Mouse (Mus musculus) CD8-positive naive resting alpha-beta T cell, adult 2 months (primary cell): ENCODE measurements around the gene Ypel1.

Source experiments
- DNase-seq, 2 experiments: peaks; one replicate each; pipeline ENCODE4 v3.0.0; 2022; ENCODE audit warnings: low read depth in 2 of 2, low spot score in 2 of 2

The Ypel1 gene

DNA sequence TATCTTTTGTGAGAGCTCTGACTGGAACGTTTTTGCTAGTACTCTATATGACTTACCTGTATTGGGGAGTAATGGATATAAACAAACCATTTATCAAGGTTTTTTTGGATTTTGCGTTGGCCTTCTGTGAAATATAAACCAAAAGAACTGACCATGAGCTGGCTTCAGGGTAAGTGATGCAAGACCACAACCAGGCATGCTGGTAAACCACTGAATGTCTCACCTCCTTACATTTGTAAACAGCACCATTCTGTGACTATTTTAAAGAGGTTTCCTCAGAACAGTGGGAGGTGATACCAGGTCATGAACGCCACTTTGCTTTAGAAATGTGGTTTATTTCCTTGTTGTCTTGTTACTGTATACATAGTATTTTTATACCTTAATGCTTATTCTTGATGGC, 16.7 kb downstream of the Ypel1 start:
- DNase-seq: no peak

DNA sequence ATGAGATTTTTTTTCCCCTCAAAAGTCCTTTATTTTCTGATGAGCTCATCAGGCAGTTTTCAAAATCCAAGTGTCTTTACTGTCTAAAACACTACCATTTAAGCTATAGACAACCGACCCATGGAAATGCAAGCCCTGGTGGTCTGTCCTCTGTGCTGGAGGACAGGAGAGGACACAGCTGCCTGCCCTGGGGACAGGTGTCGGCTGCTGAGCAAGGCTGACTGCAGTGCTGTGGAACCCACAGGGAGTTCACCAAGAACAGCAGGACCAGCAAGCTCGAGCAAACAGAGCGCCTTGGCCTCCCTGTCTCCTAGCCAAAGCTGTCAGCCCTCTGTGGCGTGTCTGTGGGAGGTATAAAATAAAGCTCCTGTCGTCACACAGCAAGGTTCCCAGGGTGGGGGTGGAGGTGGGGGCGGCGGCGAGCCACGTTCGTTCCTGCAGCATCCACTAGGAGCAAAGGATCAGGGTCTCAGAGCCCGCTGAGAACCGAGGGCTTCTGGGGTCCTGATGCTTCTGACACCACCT, 17.2 kb downstream of the Ypel1 start:
- DNase-seq: no peak

DNA sequence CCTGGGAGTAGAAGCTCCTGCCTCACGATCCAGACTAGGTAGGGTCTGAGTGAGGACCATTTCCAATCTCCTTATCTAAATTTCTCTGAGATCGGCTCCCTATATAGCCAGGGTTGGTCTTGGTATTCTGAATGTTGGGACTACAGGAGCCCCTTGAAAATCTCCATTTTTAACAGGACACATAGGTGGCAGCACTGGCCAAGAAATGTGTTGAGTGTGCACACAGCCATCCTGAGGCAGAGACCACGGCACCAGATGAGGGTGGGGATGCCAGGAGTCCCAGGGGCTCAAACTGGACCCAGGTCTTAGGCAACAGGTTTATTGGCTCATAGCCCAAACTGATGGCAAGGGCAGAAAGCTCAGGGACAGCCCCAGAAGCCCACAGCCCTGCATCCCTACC, 18.9 kb downstream of the Ypel1 start:
- no peak for DNase-seq

DNA sequence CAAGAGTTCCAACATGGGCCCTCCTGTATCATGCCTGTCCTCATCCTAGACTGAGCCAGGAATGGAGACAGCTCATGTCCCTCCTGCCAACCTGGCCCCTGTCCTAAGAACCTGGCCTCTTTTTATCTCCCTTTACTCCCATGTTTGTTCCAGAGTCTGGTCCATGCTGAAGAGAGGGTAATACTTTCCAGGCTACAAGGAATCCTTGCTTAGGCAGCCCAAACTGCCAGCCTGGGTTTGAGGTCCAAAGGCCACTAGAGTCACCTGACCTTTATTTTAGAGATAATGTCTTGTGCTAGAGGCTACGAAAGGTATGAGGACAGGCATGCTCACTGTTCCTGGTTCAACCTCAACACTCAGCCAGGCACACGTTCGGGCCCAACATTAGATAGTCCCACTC, 27.4 kb downstream of the Ypel1 start:
- no peak for DNase-seq

DNA sequence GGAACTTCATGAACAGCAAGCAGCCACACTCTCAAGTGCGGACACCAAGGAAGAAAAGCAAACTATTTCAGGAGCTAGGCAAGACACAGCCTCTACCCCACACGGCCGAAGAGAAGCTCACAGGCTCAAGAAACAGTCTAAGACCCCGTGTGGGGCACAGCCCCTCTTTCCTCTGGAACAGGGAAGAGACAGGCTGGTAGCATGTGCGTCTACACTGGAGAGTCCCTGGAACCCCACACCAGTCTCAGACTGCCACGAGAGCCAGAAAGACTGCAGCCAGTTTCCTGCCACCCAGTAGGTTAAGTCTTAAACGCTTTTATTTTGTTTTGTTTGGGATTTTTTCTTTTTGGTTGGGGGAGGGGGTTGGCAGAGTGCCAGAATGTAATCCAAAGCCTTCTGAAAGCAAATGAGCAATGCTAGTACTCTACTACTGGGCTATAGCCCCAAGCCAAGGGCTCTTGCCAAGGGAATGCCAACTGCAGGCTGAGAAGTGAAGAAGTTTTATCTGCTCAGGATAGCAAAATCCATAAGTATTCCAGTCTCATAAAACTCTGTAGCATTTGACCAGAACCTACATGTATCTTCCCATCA, 33.2 kb downstream of the Ypel1 start:
- DNase-seq: no peak

DNA sequence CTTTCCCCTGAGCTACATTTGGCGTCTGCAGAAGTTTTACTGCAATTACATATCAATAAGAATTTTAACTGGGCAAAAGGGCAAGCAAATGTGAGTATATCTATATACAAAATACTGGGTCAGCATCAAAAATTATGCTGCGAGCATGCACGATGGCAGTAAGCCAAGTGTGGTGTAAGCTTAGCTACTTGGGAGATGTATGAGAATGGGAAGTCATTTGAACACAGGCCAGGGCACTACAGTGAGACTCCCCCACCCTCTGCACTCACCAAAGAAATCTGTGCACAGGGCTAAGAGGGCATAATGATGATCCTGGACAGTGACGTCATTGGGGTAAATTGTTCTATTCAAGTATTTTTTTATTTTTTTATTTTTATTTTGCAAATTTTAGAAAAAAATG, 35.1 kb downstream of the Ypel1 start:
- no peak for DNase-seq

DNA sequence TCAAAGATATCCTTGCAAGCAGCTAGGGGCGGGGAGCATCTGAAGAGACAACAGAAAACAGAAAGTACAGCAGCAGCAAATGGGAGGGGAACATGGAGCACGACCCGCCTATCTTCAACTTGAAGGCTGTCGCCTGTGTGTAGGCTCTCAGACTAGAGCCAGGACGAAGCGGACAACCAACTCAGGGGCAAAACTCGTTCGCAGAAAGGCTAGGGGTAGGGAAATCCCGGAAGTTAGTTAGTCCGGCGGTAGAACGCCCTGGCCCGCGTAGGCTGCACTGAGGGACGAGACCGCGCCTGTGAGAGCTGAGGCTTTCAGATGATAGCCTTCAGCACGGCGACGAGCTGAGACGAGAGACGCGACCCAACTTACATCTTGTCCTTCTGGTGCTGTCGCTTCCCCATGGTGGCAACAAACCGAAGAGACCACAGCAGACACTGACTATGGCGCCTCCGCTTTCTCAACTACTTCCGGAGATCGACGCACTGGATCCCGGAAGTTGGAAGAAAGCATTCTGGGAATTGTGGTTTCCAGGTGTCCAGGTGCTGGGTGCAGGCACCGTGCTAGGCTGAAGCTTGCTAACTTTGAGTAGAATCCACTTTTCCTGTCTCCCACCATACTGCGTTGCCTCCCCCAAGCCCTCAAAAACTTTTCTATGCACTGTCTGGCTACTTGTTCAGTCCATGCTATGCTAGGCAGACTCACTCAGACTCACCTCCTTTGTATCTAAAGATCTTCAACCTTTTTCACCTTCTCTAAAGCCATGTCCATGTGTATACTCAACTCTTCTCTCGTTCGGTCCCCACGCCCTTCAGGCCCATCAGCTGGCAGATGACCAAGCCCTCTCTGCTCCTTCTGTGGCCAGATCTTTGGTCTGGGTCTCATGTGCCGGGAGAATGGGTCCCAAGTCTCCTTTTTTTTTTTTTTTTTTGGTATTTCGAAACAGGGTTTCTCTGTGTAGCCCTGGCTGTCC, 41.6 kb downstream of the Ypel1 start, which contains the start of gene Ppil2:
TSS of gene Ppil2 (minus strand) at position 487 of the 973 bp plus-strand sequence.
- DNase-seq: peak; percentile 47 to 61

DNA sequence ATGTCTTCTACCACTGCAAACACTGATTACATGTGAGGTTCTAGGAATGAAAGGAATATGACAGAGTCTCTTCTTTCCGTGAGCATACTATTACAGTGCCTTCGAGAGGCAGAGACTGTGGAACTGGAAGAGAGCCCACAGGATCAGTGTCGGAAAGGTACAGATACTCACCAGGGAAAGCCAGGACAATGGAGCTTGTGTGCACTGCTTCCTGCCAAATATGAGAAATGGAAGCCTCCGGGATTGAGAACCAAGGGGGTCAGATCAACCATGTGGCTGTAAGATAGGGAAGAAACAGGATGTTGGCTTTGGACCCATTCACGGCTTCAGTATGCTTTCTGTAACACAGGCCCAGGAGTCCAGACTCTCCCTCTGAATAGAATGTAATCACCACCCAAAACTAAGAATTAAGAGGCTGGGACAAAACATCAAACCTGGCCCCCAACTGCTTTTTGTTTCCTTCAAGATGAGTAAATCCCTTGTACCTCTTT, 47.9 kb downstream of the Ypel1 start:
- no peak for DNase-seq

DNA sequence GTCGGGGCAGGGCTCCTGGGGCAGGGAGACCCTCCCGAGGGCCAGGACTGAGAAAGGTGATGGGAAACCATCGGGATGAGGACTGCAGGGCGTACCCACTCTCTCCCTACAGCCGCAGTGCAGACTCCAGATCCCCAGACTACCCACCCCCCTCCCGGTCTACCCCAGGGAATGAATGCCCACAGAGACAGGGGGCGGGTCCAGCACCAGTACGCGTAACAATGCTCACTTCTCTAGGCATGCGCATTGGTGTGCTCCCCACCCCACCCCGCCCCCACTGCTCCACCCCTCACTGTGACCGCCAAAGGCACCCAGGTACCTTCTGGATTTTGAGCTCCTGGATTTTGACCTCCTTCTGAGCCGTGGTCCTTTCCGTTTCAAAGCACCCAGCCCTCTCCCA, 52.1 kb downstream of the Ypel1 start:
- no peak for DNase-seq

DNA sequence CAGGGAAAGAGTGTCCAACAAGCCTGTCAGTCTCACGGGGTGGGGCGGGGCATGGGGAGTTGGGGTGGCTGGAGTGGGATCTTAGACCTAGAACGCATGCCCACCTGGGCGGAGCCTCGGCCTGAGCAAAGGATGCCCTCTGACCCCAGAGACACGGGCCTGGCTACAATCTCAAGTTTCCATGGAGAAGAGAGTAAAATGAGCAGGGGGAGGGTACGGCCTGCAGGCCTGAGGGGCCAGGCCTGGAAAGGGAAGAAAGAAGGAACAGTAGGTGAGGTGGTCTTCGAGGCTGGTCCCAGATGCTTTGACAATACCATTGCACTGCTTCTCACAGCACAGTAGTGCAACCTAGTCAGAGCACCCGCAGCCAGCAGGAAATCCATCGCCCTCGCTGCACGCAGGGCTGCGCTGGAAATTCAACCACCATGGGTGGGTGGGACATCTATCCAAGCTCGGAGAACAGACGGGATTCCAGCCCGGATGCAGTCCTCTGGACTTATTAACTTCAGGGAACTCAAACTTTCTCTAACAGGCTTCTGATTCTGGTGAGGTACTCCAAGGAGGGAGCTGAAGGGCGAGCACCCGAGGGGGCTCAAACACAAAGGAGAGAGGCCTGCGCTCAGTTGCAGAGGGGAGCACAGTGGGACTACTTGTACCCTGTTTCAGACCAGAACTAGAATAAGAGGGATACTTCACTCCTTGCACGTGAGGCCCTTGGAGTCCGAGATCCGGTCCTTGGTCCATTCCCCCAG, 54.8 kb downstream of the Ypel1 start:
- DNase-seq: no peak

DNA sequence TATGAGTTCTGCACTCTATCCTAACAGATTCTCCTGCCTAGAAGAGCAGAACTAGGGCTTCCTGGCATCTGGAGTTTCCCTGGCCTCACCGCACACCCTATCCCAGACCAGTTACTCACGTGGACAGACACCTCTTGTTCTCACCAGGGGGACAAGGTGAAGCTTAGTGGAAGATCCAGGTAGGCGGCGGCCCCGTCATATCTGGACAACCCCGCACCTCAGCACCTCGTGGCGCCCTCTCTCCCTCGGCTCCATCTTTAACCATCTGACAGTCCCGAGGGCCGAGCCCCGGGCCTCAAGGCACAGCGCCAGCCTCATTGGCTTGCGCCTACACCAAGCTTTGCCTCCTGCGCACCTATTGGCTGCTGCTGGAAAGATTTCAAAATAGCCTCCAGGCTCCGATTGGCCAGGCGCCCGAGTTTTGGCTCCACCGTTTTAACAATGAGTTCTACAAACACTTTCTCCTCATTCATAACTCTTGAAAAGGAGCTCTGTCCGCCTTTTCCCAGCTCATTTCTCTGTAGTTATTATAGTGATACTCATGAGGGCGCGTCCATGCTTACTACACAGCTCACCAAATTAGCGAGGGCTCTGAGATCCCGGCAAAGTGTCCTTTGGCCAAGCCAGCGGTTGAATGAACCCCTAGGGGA, 55.5 kb downstream of the Ypel1 start, which contains the start of gene 2610318N02Rik:
TSS of gene 2610318N02Rik (minus strand) at position 297 of the 650 bp plus-strand sequence.
- peak; percentile 27 to 31 for DNase-seq

DNA sequence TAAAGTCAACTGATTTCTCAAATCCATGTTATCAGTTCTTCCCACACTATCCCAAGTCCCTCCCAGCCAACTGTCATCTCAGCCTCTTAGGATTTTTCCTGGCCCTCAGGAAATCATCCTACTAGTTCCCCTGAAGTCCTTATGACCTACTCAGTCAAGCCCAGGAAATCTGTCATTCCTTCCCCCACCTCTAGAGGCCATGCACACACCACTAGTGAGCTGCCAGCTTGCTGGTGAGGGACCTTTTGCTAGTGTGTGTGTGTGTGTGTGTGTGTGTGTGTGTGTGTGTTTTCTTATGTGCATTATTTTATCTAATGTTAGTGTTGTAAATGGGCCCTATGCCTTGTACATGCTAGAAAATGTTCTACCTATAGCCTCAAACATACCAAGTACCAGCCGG, 57.8 kb downstream of the Ypel1 start:
- peak; percentile 52 to 59 for DNase-seq

DNA sequence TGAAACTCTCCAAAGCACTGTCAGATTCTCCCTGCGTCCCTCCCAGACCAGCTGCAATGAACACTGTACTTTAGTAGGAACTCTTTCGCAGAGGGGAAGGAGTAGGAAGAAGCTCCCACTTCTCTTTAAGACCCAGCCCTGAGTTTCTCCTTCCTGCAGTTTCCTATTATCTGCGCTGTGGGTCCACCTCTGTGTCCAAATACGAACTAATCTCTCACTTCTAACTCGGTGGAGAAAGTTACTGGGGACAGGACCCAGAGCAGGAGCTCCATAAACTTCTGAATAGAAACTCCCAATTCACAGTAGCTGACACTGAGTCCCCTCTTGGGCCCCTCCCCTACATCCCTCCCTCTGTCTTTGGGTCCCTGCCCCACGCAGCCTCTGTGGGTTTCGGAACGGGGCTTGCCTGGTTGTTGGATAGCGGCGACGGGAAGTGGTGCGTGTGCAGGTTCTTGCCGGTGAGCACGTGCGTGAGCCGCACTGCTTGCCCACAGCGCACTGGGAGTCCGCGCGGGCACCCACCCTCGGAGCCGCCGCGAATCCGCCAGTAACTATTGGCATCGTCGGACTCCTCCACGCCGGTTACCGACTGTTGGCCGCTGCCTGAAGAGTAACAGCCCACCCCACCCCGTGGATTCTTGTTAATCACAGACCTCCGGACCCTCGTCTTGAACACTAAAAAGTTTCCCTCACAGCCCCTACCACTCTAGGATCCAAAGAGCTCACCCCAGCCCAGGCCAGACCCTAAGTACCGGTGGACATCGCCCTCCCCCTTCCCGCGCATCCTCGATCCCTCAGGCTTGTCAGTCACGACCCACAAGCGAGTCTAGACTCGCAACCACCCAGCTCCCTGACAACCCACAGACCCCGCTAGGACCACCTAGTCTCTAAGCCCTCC, 61.9 kb downstream of the Ypel1 start:
- peak; percentile 29 for DNase-seq

DNA sequence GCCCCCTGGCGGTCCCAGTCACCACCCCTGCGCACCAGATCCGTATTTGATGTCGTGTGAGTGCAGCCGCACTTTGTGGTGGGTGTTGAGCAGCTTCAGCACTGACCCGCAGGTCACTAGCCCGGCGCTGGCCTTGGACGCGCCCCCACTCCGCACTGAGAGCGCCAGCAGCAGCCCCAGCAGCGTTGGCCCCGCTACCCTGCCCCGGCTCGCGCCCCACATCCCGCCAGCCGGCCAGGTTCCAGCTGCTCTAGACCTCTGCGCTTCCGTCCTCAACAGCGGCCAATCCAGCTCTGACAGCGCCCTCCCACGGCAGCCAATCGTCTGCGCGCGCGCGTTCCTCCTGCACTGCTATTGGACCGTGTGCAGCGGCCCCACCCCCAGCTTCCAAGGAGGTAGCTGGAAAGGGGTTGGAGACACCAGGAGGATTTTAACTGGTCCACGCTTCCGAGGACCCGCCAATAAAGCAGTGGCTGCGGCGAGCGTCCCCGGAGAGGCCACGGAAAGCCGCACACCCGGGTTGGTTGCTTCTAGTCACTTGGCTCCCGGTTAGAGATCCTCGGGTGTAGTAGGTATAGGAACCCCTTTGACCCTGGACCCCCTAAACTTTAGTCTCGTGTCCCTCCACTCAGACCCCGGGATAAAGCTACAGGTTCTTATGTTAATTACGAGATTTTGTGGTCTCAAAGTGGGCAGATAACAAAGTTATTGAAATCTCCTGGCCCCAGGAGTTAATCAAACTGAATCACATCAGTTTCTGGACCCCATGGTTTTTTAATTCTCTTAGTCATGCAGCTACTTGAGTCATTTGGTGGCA, 62.8 kb downstream of the Ypel1 start, which contains the start of gene Sdf2l1:
TSS of gene Sdf2l1 (minus strand) at position 295 of the 817 bp plus-strand sequence.
- peak; percentile 93 to 96 for DNase-seq

DNA sequence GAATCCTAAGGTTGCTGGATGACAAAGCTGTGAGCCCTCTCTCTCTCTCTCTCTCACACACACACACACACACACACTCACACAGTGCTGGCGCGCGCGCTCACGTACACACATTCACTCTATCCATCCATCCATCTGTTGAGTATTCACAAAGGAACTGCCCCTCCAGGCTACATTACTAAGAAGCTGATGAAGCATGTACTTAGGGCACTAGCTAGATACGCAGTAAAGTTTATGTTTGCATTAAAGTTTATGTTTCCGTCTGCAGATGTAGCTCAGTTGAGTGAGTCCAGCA, 63.4 kb downstream of the Ypel1 start:
- no peak for DNase-seq
